Mouse (Mus musculus): ENCODE data around the gene Neurl2. TPM values are rescaled to one million over a fixed set of nuclear protein-coding genes. Genes with fewer than 3 reads are reported as not detected.

The Neurl2 gene
- polyA plus RNA-seq, 1 experiment from 2014 or later, result 7.5 TPM

- no peak for ATAC-seq
- H3K36me3 ChIP-seq (ENCODE audit: control insufficient read depth, insufficient read depth, low read length), result peaks cover 21% of the 10 kb centered on the region
- H3K4me2 ChIP-seq (ENCODE audit: low read depth, low read length), result no peak overlapping the region
Observed at GRCm38 (mm10) chr2:164823969-164824368, 9.3 kb downstream of the Neurl2 start.

DNA sequence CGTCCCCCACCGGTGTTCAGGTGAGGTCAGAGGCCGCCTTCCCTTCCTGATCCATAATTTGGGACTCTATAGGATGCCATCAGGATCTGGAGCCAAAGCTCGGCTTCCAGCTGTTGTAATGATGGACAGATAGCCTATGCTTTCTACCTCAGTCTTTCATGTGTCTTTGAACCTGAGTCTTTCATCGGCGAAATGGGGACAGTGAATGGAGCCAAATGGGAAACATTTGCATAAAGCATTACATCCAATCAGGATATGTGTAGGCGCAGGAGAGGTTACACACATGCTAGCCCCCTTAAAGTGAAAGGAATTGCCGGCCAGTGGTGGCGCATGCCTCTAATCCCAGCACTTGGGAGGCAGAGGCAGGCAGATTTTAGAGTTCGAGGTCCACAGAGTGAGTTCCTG is 10.1 kb downstream of the Neurl2 start:
- Histone ChIP-seq H3K27ac (ENCODE audit: low read length) (peak overlapping the region; percentile 64), H3K27me3 (replicated peaks; ENCODE audit: control insufficient read depth, insufficient read depth, low read length) (no peaks in the 10 kb centered on the region), H3K4me3 (ENCODE audit: low read length) (peak overlapping the region; percentile 73), H3K4me2 (ENCODE audit: low read depth, low read length) (peak overlapping the region; percentile 64), H3K9ac (ENCODE audit: low read depth, low read length) (peak overlapping the region; percentile 68), H3K4me1 (ENCODE audit: control insufficient read depth, insufficient read depth, low read length) (peaks cover 6% of the 10 kb centered on the region), H3K9me3 (ENCODE audit: control insufficient read depth, low read length) (no peaks in the 10 kb centered on the region), H3K36me3 (ENCODE audit: control insufficient read depth, insufficient read depth, low read length) (peaks cover 21% of the 10 kb centered on the region)
- peak; percentile 80 for ATAC-seq
- under 1% methylated on average over 10 of the region's 10 CpGs for WGBS

More at GRCm38 (mm10) chr2:164823969-164824368, 9.3 kb downstream of the Neurl2 start:
- Histone ChIP-seq H3K27ac (ENCODE audit: low read length) (no peak overlapping the region), H3K27me3 (replicated peaks; ENCODE audit: control insufficient read depth, insufficient read depth, low read length) (no peaks in the 10 kb centered on the region), H3K9me3 (ENCODE audit: control insufficient read depth, low read length) (no peaks in the 10 kb centered on the region), H3K4me1 (ENCODE audit: control insufficient read depth, insufficient read depth, low read length) (peaks cover 6% of the 10 kb centered on the region), H3K4me3 (ENCODE audit: low read length) (no peak overlapping the region), H3K9ac (ENCODE audit: low read depth, low read length) (no peak overlapping the region)
- WGBS, result 88% methylated on average over 4 of the region's 4 CpGs

DNA sequence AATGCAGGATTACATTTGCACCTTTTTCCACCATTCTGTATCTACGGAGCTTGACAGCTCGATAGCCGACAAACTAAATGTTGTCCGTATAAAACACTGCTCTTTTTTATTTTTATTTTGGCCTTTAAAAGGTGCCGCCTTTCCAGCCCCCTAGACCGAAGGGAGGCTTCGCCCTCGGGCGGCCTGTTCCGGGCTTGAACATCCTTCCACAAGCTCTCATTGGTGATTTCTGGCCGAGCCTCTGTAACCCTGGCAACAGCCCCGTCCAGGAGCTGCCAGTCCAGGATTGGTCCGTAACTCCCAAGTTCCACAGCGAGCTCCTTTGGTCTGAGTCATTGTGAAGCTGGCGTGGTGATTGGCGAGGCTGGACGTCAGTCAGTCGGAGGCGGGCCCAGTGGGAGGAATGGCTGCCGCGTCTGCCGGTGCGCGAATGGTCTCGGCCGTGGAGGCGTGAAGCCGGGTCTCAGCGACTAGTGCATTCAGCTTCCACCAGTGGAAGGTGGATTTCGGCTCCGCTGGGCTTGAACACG is 10.6 kb downstream of the Neurl2 start, which contains the start of gene Zswim1:
TSS of gene Zswim1 (plus strand) at position 51 of the 530 bp plus-strand sequence.
- H3K27me3 ChIP-seq (replicated peaks; ENCODE audit: control insufficient read depth, insufficient read depth, low read length), result no peaks in the 10 kb centered on the region
- peak within 1 kb of the TSS; percentile 64 for H3K27ac ChIP-seq (ENCODE audit: low read length)
- H3K4me3 ChIP-seq (ENCODE audit: low read length), result peak within 1 kb of the TSS; percentile 73
- peak within 1 kb of the TSS; percentile 64 for H3K4me2 ChIP-seq (ENCODE audit: low read depth, low read length)
- H3K9me3 ChIP-seq (ENCODE audit: control insufficient read depth, low read length), result no peaks in the 10 kb centered on the region
- peak within 1 kb of the TSS; percentile 68 for H3K9ac ChIP-seq (ENCODE audit: low read depth, low read length)
- peaks cover 21% of the 10 kb centered on the region for H3K36me3 ChIP-seq (ENCODE audit: control insufficient read depth, insufficient read depth, low read length)
- H3K4me1 ChIP-seq (ENCODE audit: control insufficient read depth, insufficient read depth, low read length), result peaks cover 7% of the 10 kb centered on the region
- 1% methylated on average over 32 of the region's 32 CpGs for WGBS
- peak; percentile 100 for ATAC-seq

DNA sequence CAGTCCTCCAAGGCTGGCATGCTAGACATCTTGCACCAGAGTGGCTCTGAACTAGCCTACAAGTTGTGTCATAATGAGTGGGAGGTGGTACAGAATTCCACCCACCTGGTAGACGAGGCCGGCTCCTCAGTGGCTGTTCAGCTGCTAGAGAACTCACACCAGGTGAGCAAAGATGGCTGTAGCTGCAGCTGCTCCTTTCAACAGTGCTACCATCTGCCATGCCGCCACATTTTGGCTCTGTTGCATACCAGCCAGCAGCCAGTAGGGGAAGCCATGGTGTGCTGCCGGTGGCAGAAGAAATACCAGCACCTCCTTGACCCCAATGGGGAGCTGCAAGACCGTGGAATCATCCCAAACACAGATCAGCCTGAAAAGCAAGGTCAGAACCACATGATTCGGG is 12.2 kb downstream of the Neurl2 start:
- whole genome bisulfite sequencing, result 84% methylated on average over 6 of the region's 6 CpGs
- Histone ChIP-seq H3K9ac (ENCODE audit: low read depth, low read length) (no peak overlapping the region), H3K4me2 (ENCODE audit: low read depth, low read length) (no peak overlapping the region), H3K4me3 (ENCODE audit: low read length) (no peak overlapping the region), H3K36me3 (ENCODE audit: control insufficient read depth, insufficient read depth, low read length) (peaks cover 15% of the 10 kb centered on the region), H3K27ac (ENCODE audit: low read length) (no peak overlapping the region), H3K9me3 (ENCODE audit: control insufficient read depth, low read length) (no peaks in the 10 kb centered on the region), H3K4me1 (ENCODE audit: control insufficient read depth, insufficient read depth, low read length) (peaks cover 13% of the 10 kb centered on the region), H3K27me3 (replicated peaks; ENCODE audit: control insufficient read depth, insufficient read depth, low read length) (no peaks in the 10 kb centered on the region)
- no peak for ATAC-seq

DNA sequence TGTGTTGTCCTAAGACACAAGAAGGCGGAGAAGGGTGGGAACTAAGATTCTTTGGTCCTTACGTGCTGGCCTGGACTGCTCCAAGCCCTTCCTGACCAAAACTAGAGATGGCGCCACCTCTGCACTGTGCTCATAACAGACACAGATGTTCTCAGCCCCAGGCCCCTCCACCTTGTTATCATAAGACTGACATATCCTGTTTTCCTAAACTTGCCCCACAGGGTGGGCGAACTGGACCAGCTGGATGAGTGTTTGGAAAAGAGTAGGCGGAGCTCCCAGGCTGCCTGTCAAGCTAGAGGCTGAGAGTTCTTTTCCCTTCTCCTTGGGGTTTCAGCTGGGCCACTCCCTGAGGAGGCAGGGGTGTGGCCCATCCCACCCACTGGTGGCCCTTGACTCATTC is 15.6 kb downstream of the Neurl2 start:
- Histone ChIP-seq H3K27me3 (replicated peaks; ENCODE audit: control insufficient read depth, insufficient read depth, low read length) (no peaks in the 10 kb centered on the region), H3K4me3 (ENCODE audit: low read length) (no peak overlapping the region), H3K9me3 (ENCODE audit: control insufficient read depth, low read length) (no peaks in the 10 kb centered on the region), H3K4me1 (ENCODE audit: control insufficient read depth, insufficient read depth, low read length) (peaks cover 12% of the 10 kb centered on the region), H3K36me3 (ENCODE audit: control insufficient read depth, insufficient read depth, low read length) (0 out of 2 replicates have a peak, but pooled peaks cover 2% of the 10 kb centered on the region), H3K27ac (ENCODE audit: low read length) (no peak overlapping the region), H3K4me2 (ENCODE audit: low read depth, low read length) (no peak overlapping the region), H3K9ac (ENCODE audit: low read depth, low read length) (no peak overlapping the region)
- WGBS, result 60% methylated on average over 5 of the region's 5 CpGs
- ATAC-seq, result no peak

- Histone ChIP-seq H3K4me1 (ENCODE audit: control insufficient read depth, insufficient read depth, low read length) (peaks cover 12% of the 10 kb centered on the region), H3K4me2 (ENCODE audit: low read depth, low read length) (no peak overlapping the region), H3K9me3 (ENCODE audit: control insufficient read depth, low read length) (no peaks in the 10 kb centered on the region), H3K27ac (ENCODE audit: low read length) (no peak overlapping the region), H3K36me3 (ENCODE audit: control insufficient read depth, insufficient read depth, low read length) (0 out of 2 replicates have a peak, but pooled peaks cover 2% of the 10 kb centered on the region), H3K27me3 (replicated peaks; ENCODE audit: control insufficient read depth, insufficient read depth, low read length) (no peaks in the 10 kb centered on the region), H3K9ac (ENCODE audit: low read depth, low read length) (no peak overlapping the region), H3K4me3 (ENCODE audit: low read length) (no peak overlapping the region)
- 77% methylated on average over 6 of the region's 6 CpGs for WGBS
- no peak for ATAC-seq
Observed at GRCm38 (mm10) chr2:164817206-164817605, 16.1 kb downstream of the Neurl2 start.

GRCm38 (mm10) chr2:164815821-164816220 is 17.4 kb downstream of the Neurl2 start:
- no peaks in the 10 kb centered on the region for H3K27me3 ChIP-seq (replicated peaks; ENCODE audit: control insufficient read depth, insufficient read depth, low read length)
- H3K9me3 ChIP-seq (ENCODE audit: control insufficient read depth, low read length), result no peaks in the 10 kb centered on the region
- H3K4me1 ChIP-seq (ENCODE audit: control insufficient read depth, insufficient read depth, low read length), result peaks cover 12% of the 10 kb centered on the region
- no peak overlapping the region for H3K4me2 ChIP-seq (ENCODE audit: low read depth, low read length)
- no peak overlapping the region for H3K27ac ChIP-seq (ENCODE audit: low read length)
- ATAC-seq, result no peak
- H3K36me3 ChIP-seq (ENCODE audit: control insufficient read depth, insufficient read depth, low read length), result no peaks in the 10 kb centered on the region
- WGBS, result 88% methylated on average over 8 of the region's 8 CpGs
- no peak overlapping the region for H3K4me3 ChIP-seq (ENCODE audit: low read length)
- H3K9ac ChIP-seq (ENCODE audit: low read depth, low read length), result no peak overlapping the region

GRCm38 (mm10) chr2:164815348-164815747 is 17.9 kb downstream of the Neurl2 start:
- no peak for ATAC-seq

DNA sequence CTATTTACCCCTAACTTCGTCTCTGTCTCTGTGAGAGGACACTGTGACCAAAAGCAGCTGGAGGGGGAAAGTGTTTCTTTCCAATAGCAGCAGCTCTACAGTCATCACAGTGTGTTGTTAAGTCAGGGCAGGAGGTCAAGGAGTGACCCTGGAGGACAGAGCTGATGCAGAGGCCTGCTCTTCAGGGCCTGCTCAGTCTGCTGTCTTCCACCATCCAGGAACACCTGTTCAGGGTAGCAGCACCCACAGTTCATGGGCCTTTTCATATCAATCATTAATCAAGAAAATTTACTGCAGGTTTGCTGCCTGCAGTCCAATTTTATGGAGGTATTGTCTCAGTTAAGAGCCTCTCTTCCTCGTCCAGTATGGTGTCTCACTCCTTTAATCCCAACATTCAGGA is 19.7 kb downstream of the Neurl2 start:
- no peak overlapping the region for H3K27ac ChIP-seq (ENCODE audit: low read length)

More at GRCm38 (mm10) chr2:164815348-164815747, 17.9 kb downstream of the Neurl2 start:
- H3K27me3 ChIP-seq (replicated peaks; ENCODE audit: control insufficient read depth, insufficient read depth, low read length), result no peaks in the 10 kb centered on the region
- H3K9ac ChIP-seq (ENCODE audit: low read depth, low read length), result no peak overlapping the region
- WGBS, result 87% methylated on average over 5 of the region's 5 CpGs
- no peaks in the 10 kb centered on the region for H3K9me3 ChIP-seq (ENCODE audit: control insufficient read depth, low read length)
- H3K4me3 ChIP-seq (ENCODE audit: low read length), result no peak overlapping the region
- peaks cover 12% of the 10 kb centered on the region for H3K4me1 ChIP-seq (ENCODE audit: control insufficient read depth, insufficient read depth, low read length)
- H3K4me2 ChIP-seq (ENCODE audit: low read depth, low read length), result no peak overlapping the region
- no peaks in the 10 kb centered on the region for H3K36me3 ChIP-seq (ENCODE audit: control insufficient read depth, insufficient read depth, low read length)
- no peak overlapping the region for H3K27ac ChIP-seq (ENCODE audit: low read length)

More for the DNA sequence above, 19.7 kb downstream of the Neurl2 start:
- H3K4me3 ChIP-seq (ENCODE audit: low read length), result no peak overlapping the region
- peaks cover 12% of the 10 kb centered on the region for H3K4me1 ChIP-seq (ENCODE audit: control insufficient read depth, insufficient read depth, low read length)
- 57% methylated on average over 2 of the region's 2 CpGs for WGBS
- H3K4me2 ChIP-seq (ENCODE audit: low read depth, low read length), result no peak overlapping the region
- H3K36me3 ChIP-seq (ENCODE audit: control insufficient read depth, insufficient read depth, low read length), result no peaks in the 10 kb centered on the region; the same call in 1 of the 2 replicates
- no peak overlapping the region for H3K9ac ChIP-seq (ENCODE audit: low read depth, low read length)
- no peaks in the 10 kb centered on the region for H3K27me3 ChIP-seq (replicated peaks; ENCODE audit: control insufficient read depth, insufficient read depth, low read length)
- no peaks in the 10 kb centered on the region for H3K9me3 ChIP-seq (ENCODE audit: control insufficient read depth, low read length)
- ATAC-seq, result peak; percentile 54

Data from intestine, embryonic 16.5 days (tissue).